Mouse (Mus musculus) neutrophil, adult 5-6 weeks (primary cell): ENCODE measurements around the gene Rapgef2. TPM values are rescaled to one million over a fixed set of nuclear protein-coding genes. Genes with fewer than 3 reads are reported as not detected.

Experiments used
- ATAC-seq: fragments of 151-379, 151-347 bp; 2 replicates; pipeline ENCODE4 v1.8.0; 2017; ENCODE audit warnings: mild to moderate bottlenecking, moderate TSS enrichment; ENCODE audit not compliant: insufficient number of reproducible peaks, poor library complexity, low FRiP score, severe bottlenecking; ENCODE audit errors: extremely low read depth
- total RNA-seq: library from RNA; stranded (forward); fragments of 200-1000 nt; gene quantifications from 2 replicates; pipeline ENCODE4 v1.2.3, GENCODE M21; 2017

Gene Rapgef2
- total RNA-seq, 1 experiment from 2014 or later: 28.7 TPM

DNA sequence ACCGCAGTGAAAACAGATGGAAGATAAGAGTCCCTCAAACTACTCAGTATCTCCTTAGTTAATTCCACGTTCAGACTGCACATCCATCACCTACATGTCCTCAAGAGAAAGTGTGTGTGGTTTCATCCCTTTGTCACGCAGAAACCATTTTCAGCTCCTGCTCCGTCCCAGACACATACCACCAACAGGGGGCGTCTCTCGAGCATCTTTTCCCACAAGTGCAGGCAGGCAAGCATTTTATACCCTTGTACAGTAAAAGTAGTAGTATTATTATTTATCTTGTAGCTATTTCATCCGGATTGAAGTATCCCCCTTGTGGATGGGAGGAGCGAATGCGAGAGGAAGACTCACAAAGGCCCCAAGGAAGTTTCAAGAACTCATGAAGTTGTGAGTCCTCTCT is 269.5 kb downstream of the Rapgef2 start:
- ATAC-seq: no peak

DNA sequence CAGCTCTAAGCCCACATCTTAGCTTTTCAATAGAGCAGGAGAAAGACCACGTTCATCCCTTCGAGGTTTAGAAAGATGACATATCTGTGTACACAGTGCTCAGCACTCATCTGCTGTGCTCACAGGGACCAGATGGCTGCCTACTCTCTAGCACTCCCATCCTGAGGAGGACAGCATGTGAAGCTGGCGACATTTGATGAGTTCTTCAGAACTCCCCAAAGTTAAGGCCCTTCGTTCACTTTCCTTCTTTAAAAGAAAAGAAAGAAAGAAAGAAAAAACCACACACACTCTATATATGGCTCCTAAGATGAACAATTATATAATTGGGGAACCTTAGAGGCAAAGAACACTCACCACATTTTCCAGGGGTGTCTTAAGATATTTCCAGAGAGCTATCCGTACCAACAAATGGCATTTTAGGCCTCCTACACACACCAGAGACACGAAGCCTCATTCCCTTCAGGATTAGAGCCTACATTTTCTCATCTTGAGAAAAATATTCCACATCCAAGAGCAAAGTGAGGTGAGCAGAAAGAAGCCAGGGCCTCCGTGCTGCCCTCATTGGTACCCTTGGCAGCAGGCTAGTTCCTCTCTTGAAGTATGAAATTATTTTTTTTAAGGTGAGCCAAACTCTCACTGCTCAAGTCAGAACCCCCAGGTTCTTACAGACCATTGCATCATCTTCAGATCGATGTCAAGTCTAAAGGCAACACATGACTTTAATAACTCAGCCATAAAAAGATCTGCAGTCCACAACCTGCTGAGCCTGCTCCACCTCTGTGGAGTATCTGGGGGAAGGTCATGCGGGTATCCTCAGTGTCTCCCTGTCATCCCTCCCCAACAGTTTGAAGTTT is 270.5 kb downstream of the Rapgef2 start:
- no peak for ATAC-seq

Other genes with a start within 250 kb of the Rapgef2 start
- not detected in 2 replicates for gene Gm17359, start 50.1 kb upstream of the Rapgef2 start, total RNA-seq